Mouse (Mus musculus) hindbrain, embryonic 10.5 days (tissue): ENCODE data around the gene Cradd. TPM values are rescaled to one million over a fixed set of nuclear protein-coding genes. Genes with fewer than 3 reads are reported as not detected.

Source experiments
- DNase-seq: peaks from one replicate; pipeline ENCODE4 v3.0.0-alpha.2; 2017; ENCODE audit warnings: low spot score
- H3K27ac ChIP-seq: fragments of 300-500 bp; sonication (generic); 2 replicates; pipeline ENCODE4 v1.5.1; 2016; ENCODE audit warnings: mild to moderate bottlenecking, moderate library complexity
- H3K27me3 ChIP-seq: fragments of 300-500 bp; sonication (generic); 2 replicates; pipeline ENCODE4 v1.6.1; 2016; ENCODE audit warnings: mild to moderate bottlenecking; ENCODE audit not compliant: poor library complexity, insufficient read depth, severe bottlenecking
- H3K36me3 ChIP-seq: fragments of 300-500 bp; sonication (generic); 2 replicates; pipeline ENCODE4 v1.6.1; 2016; ENCODE audit warnings: mild to moderate bottlenecking, moderate library complexity
- H3K4me1 ChIP-seq: fragments of 300-500 bp; sonication (generic); replicated peaks from 2 replicates; pipeline ENCODE4 v1.6.1; 2016; ENCODE audit warnings: mild to moderate bottlenecking
- H3K4me3 ChIP-seq: fragments of 300-500 bp; sonication (generic); 2 replicates; pipeline ENCODE4 v1.5.1; 2016; ENCODE audit warnings: mild to moderate bottlenecking, moderate library complexity
- H3K9me3 ChIP-seq: fragments of 300-500 bp; sonication (generic); 2 replicates; pipeline ENCODE4 v1.6.1; 2016; ENCODE audit warnings: mild to moderate bottlenecking, moderate library complexity
- WGBS: fragments of 180-500 bp; shearing (Covaris S2); methylation state at CpG from one replicate; pipeline ENCODE4 v1.1.7; 2016; 5-methylcytosine and 5-hydroxymethylcytosine counted together
- polyA plus RNA-seq: library from polyadenylated mRNA; unstranded; fragments of >200 nt; fragmentation: Nextera tagmentation; extraction: Ambion mirVana; gene quantifications from 2 replicates; pipeline ENCODE4 v1.2.1, GENCODE M21; 2016

Cradd gene
- polyA plus RNA-seq, 1 experiment from 2014 or later = 13.3 TPM

DNA sequence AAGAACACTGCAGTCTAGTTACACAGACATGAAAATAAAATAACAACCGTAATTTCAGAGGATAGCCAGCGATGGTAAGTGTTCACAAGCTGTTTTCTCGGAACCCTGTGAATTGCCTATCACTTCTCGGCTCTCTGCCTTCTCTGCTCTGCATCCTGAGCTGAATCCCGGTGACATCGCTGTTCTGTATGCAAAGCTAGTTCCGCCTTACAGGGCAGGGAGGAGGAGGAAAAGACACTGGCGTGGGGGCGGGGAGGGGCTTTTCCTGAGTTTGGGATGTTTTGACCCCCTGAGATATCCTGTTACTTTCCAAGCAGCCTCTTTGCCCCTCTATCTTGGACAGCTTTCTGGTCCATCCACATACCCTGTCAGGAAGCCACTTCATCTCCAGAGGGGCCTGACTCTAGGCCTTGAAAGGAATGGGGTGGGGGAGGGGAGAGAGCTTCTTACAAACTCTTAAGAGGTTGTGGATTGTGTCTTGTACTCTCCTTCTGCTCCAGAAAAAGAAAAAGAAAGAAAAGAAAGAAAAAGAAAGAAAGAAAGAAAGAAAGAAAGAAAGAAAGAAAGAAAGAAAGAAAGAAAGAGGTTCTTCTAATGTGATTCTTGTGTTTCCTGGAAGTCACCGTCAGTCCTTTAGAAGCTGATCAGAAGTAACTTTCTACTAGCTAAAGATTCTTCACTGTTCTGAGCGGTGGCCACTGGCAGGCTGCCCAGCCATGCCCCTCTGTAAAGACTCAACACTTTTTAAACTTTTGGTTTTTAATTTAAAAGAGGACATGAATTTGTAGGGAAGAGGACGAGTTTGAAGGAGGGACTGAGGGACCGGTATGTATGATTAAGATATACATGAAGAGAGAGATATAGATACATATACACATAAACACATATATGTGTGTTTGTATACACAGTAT, 14.3 kb downstream of the Cradd start:
- Histone ChIP-seq H3K9me3 (no peaks in the 10 kb centered on the region), H3K4me3 (no peak overlapping the region), H3K27ac (0 out of 2 replicates have a peak overlapping the region, but pooled peaks have one; percentile 45), H3K27me3 (peaks cover 30% of the 10 kb centered on the region), H3K36me3 (no peaks in the 10 kb centered on the region), H3K4me1 (peaks cover 39% of the 10 kb centered on the region)
- DNase-seq = no peak
- 37% methylated on average over 13 of the region's 13 CpGs for WGBS

DNA sequence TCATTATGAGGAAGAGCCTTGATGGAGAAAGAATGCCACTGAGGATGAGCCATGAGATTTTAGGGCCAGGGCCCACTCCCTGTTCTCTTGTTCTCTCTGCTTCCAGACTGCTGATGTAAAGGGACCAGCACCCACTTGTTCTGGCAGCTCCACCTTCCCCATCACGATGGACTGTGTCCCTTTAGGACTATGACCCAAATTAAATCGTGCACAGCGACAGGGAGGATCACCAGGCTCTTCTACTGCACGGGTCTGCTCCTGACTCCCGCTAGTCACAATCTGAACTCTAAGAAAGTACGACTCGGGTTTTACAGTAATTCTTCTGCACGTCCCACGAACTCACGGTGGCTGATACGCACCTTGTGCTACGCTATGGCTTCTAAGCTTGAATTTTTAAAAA, 14.9 kb downstream of the Cradd start:
- peaks cover 23% of the 10 kb centered on the region for H3K27me3 ChIP-seq
- H3K9me3 ChIP-seq = no peaks in the 10 kb centered on the region
- no peak overlapping the region for H3K27ac ChIP-seq
- 74% methylated on average over 12 of the region's 12 CpGs for WGBS
- H3K4me1 ChIP-seq = peaks cover 45% of the 10 kb centered on the region
- no peak overlapping the region for H3K4me3 ChIP-seq
- no peaks in the 10 kb centered on the region for H3K36me3 ChIP-seq
- no peak for DNase-seq

DNA sequence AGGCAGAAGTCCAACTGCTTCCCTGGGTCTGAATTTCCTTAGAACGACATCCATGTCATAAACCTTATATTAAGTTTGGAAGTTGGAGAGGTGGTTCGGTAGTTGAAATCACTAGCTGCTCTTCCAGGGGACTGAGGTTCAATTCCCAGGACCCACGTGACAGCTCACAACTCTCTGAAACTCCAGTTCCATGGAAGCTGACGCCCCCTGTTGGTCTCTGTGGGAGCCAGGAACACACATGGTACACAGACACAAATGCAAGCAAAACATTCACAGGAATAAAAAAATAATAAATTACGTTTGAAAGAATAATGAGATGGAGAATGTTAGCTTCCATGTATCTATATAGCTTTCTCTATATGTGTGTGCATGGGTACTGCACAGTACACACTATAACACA, 16.0 kb downstream of the Cradd start:
- Histone ChIP-seq H3K4me3 (no peak overlapping the region), H3K4me1 (peaks cover 49% of the 10 kb centered on the region), H3K36me3 (no peaks in the 10 kb centered on the region), H3K27me3 (peaks cover 13% of the 10 kb centered on the region), H3K9me3 (no peaks in the 10 kb centered on the region), H3K27ac (no peak overlapping the region)
- no peak for DNase-seq
- 89% methylated on average over 5 of the region's 5 CpGs for WGBS

DNA sequence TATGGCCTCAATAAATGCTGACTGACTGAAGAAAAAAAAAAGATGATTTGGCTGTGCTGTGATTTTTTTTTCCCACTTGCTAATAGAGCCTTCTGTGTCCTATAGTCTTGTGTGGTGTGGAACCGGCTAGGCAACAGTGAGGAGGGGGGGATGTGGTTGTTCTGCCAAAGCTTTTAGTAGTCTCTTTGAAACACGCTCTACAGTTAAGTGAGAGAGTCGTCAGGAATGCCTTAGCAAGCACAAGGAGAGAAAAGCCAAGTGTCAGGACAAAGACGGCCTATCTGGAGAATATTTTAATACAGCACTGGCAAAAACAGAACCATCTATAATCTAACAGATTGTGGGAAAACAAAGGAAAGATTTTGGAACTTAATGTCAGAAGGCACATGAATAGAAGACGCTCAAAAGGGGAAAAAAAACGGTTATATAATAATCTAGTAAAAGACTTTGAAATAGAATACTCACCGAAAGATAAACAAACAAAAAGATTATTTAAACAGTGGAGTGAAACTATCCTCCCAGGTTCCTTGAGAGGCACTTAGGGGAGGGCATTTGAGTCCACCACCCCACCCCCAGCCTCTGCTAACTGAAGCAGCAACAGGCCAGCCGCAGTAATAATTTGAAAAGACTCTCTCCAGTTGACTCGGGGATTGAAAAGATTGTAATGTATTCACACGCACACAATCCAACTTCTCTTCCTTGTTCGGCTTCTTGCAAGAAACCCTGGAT, 16.9 kb downstream of the Cradd start:
- peaks cover 54% of the 10 kb centered on the region for H3K4me1 ChIP-seq
- no peak for DNase-seq
- no peak overlapping the region for H3K27ac ChIP-seq
- WGBS = 50% methylated on average over 11 of the region's 11 CpGs
- H3K27me3 ChIP-seq = peaks cover 3% of the 10 kb centered on the region
- H3K4me3 ChIP-seq = no peak overlapping the region
- H3K9me3 ChIP-seq = no peaks in the 10 kb centered on the region
- no peaks in the 10 kb centered on the region for H3K36me3 ChIP-seq

DNA sequence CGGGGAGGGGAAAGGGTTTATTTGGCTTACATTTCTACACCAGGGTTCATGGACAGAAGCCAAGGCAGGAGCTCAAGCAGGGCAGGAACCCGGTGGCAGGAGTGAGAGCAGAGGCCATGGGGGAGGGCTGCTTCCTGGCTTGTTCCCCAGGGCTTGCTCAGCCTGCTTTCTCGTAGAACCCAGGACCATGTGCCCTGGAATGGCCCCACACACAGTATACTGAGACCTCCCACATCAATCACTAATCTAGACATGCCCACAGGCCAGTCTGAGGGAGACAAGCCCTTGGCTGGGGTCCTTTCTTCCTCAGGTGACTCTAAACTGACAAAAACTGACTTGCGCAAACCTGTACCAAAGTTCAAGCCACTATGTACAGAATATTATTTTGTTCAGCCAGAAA, 19.7 kb downstream of the Cradd start:
- DNase-seq = no peak
- H3K27ac ChIP-seq = no peak overlapping the region

DNA sequence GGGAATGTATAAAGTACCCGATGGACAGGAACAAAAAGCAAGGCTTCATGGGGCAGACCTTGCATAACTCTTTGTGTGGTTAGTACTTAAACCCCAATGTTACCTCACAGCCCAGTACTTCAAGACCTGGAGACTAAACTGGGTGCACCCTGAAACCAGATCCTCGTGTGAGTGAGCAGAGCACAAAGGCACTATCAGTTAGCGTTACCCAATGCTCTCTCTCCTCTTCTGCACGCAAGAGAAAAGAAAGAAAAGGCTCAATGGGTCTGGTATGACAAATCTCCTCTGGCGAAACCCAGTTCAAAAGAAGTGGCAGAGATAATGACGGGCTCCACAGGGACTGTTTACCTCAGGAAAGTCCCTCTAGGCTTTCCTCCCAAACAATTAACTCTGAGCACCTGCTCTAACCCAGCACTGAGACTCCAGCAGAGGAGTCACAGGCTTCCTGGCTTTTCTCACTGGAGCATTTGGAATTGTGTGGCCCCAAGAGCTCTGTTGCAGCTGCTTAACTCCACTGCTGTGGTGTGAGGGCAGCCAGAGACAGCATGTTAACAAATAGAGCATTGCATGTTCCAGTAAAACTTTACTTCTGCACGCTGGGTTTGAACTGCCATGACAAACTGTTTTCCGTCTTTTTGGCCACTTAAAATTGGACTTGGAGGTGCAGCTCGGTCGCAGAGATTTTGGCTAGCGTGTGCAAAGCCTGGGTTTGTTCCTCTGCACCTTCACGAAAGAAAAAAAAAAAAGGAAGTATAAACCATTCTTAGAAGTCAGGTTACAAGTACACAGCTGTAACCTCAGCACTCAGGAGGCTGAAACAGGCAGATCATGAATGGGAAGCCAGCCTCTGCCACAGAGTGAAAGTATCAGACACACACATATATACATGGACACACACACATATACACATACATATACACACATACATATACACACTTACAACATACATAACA, 21.4 kb downstream of the Cradd start:
- DNase-seq = no peak
- WGBS = 53% methylated on average over 12 of the region's 12 CpGs

More for the DNA sequence above, 19.7 kb downstream of the Cradd start:
- Histone ChIP-seq H3K4me1 (peaks cover 32% of the 10 kb centered on the region), H3K27me3 (no peaks in the 10 kb centered on the region), H3K36me3 (no peaks in the 10 kb centered on the region), H3K9me3 (no peaks in the 10 kb centered on the region), H3K4me3 (no peak overlapping the region)
- 57% methylated on average over 4 of the region's 4 CpGs for WGBS

DNA sequence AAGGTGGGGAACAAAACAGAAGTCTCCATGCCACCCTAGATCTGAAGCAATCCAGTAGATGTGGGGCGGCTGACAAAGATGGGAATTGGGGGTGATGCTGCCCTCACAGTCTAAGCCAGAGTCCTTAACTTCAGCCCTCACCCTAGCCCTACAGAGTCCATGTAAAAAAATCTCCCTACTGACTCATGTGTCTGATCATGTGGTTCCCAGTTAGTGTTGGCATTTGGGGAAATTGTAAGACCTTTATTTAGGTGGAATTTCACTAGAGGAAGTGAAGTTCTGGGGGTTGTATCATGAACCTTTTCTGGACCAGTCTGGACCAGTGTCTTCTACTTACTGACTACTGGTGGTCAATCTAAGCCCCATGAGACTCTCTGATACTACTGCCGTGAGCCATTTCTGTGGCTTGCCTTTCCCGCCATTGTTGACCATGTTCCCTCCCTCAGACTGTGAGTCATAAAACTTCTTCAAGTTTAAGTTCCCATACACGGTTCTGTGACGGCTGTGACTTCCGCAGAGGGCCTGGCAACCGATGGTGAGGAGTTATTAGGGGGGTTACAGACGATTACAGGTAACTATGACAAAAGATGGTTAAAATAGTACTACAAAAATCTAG, 23.6 kb downstream of the Cradd start:
- H3K36me3 ChIP-seq = no peaks in the 10 kb centered on the region
- H3K27ac ChIP-seq = no peak overlapping the region
- DNase-seq = no peak
- H3K4me3 ChIP-seq = no peak overlapping the region
- WGBS = 92% methylated on average over 8 of the region's 8 CpGs
- no peaks in the 10 kb centered on the region for H3K9me3 ChIP-seq
- H3K27me3 ChIP-seq = no peaks in the 10 kb centered on the region
- H3K4me1 ChIP-seq = peaks cover 38% of the 10 kb centered on the region

More for the DNA sequence above, 21.4 kb downstream of the Cradd start:
- Histone ChIP-seq H3K27ac (0 out of 2 replicates have a peak overlapping the region, but pooled peaks have one; percentile 64), H3K4me1 (peaks cover 33% of the 10 kb centered on the region), H3K4me3 (no peak overlapping the region), H3K27me3 (no peaks in the 10 kb centered on the region), H3K9me3 (no peaks in the 10 kb centered on the region), H3K36me3 (no peaks in the 10 kb centered on the region)

DNA sequence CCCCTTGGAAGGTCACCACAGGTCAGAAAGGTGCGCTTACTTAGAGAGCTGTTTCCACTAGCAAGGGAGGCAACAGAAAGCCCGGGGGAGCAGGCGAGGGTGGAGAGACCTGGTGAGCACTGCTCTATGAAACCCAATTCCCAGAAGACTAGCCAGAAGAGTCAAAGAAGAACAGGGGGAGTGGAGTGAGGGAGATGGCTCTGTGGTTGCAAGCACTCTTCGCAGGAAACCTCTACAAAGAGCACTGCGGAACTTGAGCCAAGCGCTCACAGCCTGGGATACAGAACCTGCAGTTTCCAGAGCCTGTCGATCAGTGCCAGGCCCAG, 24.2 kb downstream of the Cradd start:
- no peak for DNase-seq
- H3K27ac ChIP-seq = no peak overlapping the region
- peaks cover 38% of the 10 kb centered on the region for H3K4me1 ChIP-seq
- no peaks in the 10 kb centered on the region for H3K9me3 ChIP-seq
- no peak overlapping the region for H3K4me3 ChIP-seq
- H3K36me3 ChIP-seq = no peaks in the 10 kb centered on the region
- 75% methylated on average over 7 of the region's 7 CpGs for WGBS
- no peaks in the 10 kb centered on the region for H3K27me3 ChIP-seq

DNA sequence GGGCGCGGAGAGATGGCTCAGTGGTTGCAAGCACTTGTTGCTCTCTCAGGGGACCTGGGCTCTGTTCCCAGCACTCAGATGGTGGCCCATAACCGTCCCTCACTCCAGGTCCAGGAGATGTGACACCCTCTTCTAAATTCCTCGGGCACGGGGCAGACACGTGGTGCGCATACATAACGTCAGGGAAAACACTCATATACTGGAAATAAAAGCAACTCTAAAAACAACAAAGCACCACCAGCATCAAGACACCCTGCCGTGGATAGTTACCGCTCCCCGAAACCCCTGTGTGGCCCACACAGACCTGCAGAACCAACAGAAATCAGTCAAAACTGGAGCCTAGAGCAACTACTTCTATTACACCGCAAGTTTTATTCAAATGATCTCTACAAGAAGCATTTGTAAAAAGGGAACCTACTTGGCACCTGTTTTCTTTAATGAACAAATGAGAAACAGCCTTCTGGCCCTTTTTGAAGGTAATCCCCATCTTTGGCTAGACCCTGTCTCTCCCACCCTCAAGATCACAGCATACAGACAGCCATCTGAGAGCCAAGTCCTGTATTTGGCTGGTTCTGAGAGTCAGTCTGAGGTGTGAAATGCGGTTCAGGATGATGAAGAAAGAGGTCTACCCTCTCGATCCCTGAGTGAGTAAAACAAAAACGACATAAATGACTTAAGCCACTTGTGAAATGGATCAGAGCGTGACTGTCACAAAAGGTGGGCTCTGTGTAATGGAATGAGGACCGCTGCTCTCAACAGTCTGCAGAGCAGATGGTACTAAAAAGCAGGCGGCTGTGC, 24.7 kb downstream of the Cradd start:
- no peaks in the 10 kb centered on the region for H3K9me3 ChIP-seq
- no peak for DNase-seq
- no peak overlapping the region for H3K27ac ChIP-seq
- no peaks in the 10 kb centered on the region for H3K36me3 ChIP-seq
- H3K27me3 ChIP-seq = no peaks in the 10 kb centered on the region
- WGBS = 82% methylated on average over 18 of the region's 18 CpGs
- H3K4me1 ChIP-seq = peaks cover 34% of the 10 kb centered on the region
- no peak overlapping the region for H3K4me3 ChIP-seq

DNA sequence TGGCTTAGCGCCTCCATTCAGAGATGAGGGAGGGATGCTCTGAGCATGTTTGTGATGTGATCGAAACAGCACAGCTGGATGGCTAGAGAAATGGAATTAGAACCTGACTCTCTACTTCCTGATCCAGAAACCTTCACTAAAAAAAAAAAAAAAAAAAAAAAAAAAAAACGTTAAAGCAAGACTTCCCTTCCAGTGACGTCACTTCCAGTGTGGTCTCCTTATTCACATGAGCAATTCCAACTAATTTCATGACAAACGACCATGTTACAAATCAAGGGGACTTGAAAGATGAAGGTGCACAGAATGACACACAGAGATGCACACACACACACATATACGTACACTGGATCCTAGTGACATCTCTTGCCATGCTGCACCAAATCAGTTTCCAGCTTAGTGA, 25.4 kb downstream of the Cradd start:
- Histone ChIP-seq H3K4me1 (peaks cover 31% of the 10 kb centered on the region), H3K27ac (no peak overlapping the region), H3K9me3 (no peaks in the 10 kb centered on the region), H3K27me3 (no peaks in the 10 kb centered on the region), H3K4me3 (no peak overlapping the region), H3K36me3 (no peaks in the 10 kb centered on the region)
- 86% methylated on average over 6 of the region's 6 CpGs for WGBS
- no peak for DNase-seq

DNA sequence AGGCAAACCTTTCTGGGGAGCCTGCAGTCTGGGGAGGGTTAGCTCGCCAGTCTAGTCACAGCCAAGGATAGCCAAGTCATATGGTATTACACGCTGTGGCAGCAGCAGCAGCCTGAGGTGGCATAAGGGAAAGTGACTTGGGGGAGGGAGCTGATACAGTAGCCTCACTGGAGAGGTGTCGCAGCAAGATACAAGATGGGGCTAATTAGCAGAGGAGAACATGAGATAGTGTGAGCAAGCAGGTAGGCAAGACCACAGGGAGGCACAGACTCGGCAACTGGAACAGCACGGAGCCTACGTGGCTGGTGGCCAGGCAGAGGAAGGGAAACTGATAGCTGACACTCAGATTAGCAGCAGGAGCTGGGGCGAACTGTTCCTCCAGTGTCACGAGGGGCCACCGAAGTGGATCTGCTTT, 26.2 kb downstream of the Cradd start:
- DNase-seq = no peak
- WGBS = 65% methylated on average over 9 of the region's 9 CpGs
- H3K9me3 ChIP-seq = no peaks in the 10 kb centered on the region

More for the DNA sequence above, 26.2 kb downstream of the Cradd start:
- no peaks in the 10 kb centered on the region for H3K27me3 ChIP-seq
- H3K4me1 ChIP-seq = peaks cover 28% of the 10 kb centered on the region
- no peaks in the 10 kb centered on the region for H3K36me3 ChIP-seq
- H3K4me3 ChIP-seq = no peak overlapping the region
- no peak overlapping the region for H3K27ac ChIP-seq
